In genomic region chr4:95434543-95434942, GRCm38 (mm10) we compare ENCODE assay signal across 12 mouse cellular contexts.
DNase-seq lines count a peak whose midpoint lies in the region; ATAC-seq and TF ChIP-seq lines count a peak whose summit lies in the region.
"Had no signal": no experiment of that assay in that cellular context is flagged by ENCODE, and none has a peak within 500 bp of the region (broad histone marks: within the 10 kb centered on the region; RNA-seq: fewer than 3 reads in every experiment).

No protein-coding gene starts in this region.

- ATAC-seq in Patski = no peak
- ATAC-seq in limb, embryonic 14.5 days (ENCODE audit: low FRiP score, low read depth) = no peak
- ATAC-seq in granulocyte monocyte progenitor cell, adult 5-6 weeks (replicated peaks; ENCODE audit: poor library complexity, severe bottlenecking) = no peak

- 0 out of 2 replicates have a peak, but pooled peaks cover 6% of the 10 kb centered on the region for H3K9me3 ChIP-seq in limb, embryonic 14.5 days (ENCODE audit: control insufficient read depth, low read length)
- H3K9me3 ChIP-seq: embryonic facial prominence, embryonic 13.5 days had no signal

- no peak for TF ChIP-seq POLR2A in limb, embryonic 14.5 days (IDR thresholded peaks at IDR 0.05; ENCODE audit: borderline replicate concordance, extremely low read depth, insufficient read depth, insufficient read length)

- no peak for TF ChIP-seq CTCF in Patski (IDR thresholded peaks at IDR 0.05)

- H3K4me2 ChIP-seq in limb, embryonic 14.5 days (replicated peaks; ENCODE audit: low read depth, low read length, severe bottlenecking) = no peak overlapping the region
- H3K4me2 ChIP-seq: embryonic facial prominence, embryonic 13.5 days; neural tube, embryonic 13.5 days had no signal

- DNase-seq in heart, postnatal 10 days = peak; percentile 7 to 22
- DNase-seq in heart, adult 8-10 months (ENCODE audit: low spot score) = no peak
- DNase-seq in ES-CJ7 (ENCODE audit: low read depth, low spot score) = peak; percentile 6
- DNase-seq in Patski (ENCODE audit: low read depth, low spot score) = peak; percentile 80
- DNase-seq in limb, embryonic 14.5 days (ENCODE audit: low spot score) = peak; percentile 45
- DNase-seq in gastrocnemius, adult 18-20 months (ENCODE audit: low spot score) = no peak
- DNase-seq: gastrocnemius, postnatal 36 days; kidney, adult 2 months; thymus, postnatal 36 days had no signal

- no peak overlapping the region for H3K4me3 ChIP-seq in limb, embryonic 14.5 days (replicated peaks; ENCODE audit: low read length)
- H3K4me3 ChIP-seq: embryonic facial prominence, embryonic 13.5 days; neural tube, embryonic 13.5 days had no signal

- H3K27me3 ChIP-seq in Patski = no peaks in the 10 kb centered on the region
- H3K27me3 ChIP-seq in limb, embryonic 14.5 days (ENCODE audit: control insufficient read depth, insufficient read depth, low read length) = no peaks in the 10 kb centered on the region
- H3K27me3 ChIP-seq: embryonic facial prominence, embryonic 13.5 days; neural tube, embryonic 13.5 days had no signal

- H3K36me3 ChIP-seq in limb, embryonic 14.5 days (ENCODE audit: control insufficient read depth, insufficient read depth, low read length) = no peaks in the 10 kb centered on the region
- H3K36me3 ChIP-seq: embryonic facial prominence, embryonic 13.5 days; neural tube, embryonic 13.5 days had no signal

- intact Hi-C loops in heart, postnatal 10 days (cut with DNase I) = no loop called here

- H3K27ac ChIP-seq in limb, embryonic 14.5 days (replicated peaks; ENCODE audit: low read depth, low read length) = no peak overlapping the region
- H3K27ac ChIP-seq: embryonic facial prominence, embryonic 13.5 days; neural tube, embryonic 13.5 days had no signal

- CTCF ChIA-PET in Patski (lab: Charles Lee) = no interaction called here

- peaks cover 4% of the 10 kb centered on the region; the same call in 1 of the 2 replicates for H3K4me1 ChIP-seq in limb, embryonic 14.5 days (ENCODE audit: control insufficient read depth, insufficient read depth, low read length)
- H3K4me1 ChIP-seq: embryonic facial prominence, embryonic 13.5 days had no signal

- POLR2A ChIA-PET in Patski (lab: Charles Lee) = no interaction called here

- H3K9ac ChIP-seq in limb, embryonic 14.5 days (ENCODE audit: low read depth, low read length, severe bottlenecking) = no peak overlapping the region
- H3K9ac ChIP-seq: embryonic facial prominence, embryonic 13.5 days; neural tube, embryonic 13.5 days had no signal

- 27% methylated on average over 4 of the region's 4 CpGs for WGBS in limb, embryonic 14.5 days

- in situ Hi-C loops in Patski (cut with MboI; ENCODE audit: low pct_unique_long_range_greater_than_20kb) = no loop called here

Comparison
In these comparisons a context has a peak if more than half of its experiments do, and no peak if none do; other contexts are left out.
1. DNase-seq: peak in heart, postnatal 10 days (2 of 2), ES-CJ7 (single experiment), Patski (single experiment) and limb, embryonic 14.5 days (single experiment); none in heart, adult 8-10 months (single experiment) and gastrocnemius, adult 18-20 months (single experiment).